Mouse (Mus musculus) MEL (cell line): ENCODE measurements around the gene Tas2r108. TPM values are rescaled to one million over a fixed set of nuclear protein-coding genes. Genes with fewer than 3 reads are reported as not detected.

Source experiments
- DNase-seq: peaks from one replicate; pipeline ENCODE4 v3.0.0; 2011; ENCODE audit warnings: low read depth, low spot score
- H3K27ac ChIP-seq: 2 replicates; pipeline ENCODE4 v1.5.1; 2012; ENCODE audit warnings: low read depth, mild to moderate bottlenecking, control low read depth, low read length, moderate library complexity; ENCODE audit not compliant: control insufficient read depth
- H3K27me3 ChIP-seq, 2 experiments: fragments of 150-350 bp in 1 of 2; sonication (generic) in 1 of 2; 2 replicates each; pipeline ENCODE4 v1.6.1; 2012; ENCODE audit warnings: low read length in 2 of 2, mild to moderate bottlenecking in 2 of 2, improper control_type of control experiment in 1 of 2, moderate library complexity in 1 of 2; ENCODE audit not compliant: insufficient read depth in 2 of 2, control insufficient read depth in 1 of 2
- H3K36me3 ChIP-seq, 2 experiments: 2 replicates each; pipeline ENCODE4 v1.6.1; 2012 to 2014; ENCODE audit warnings: low read length in 2 of 2, improper control_type of control experiment in 1 of 2, inconsistent platforms in 1 of 2, mild to moderate bottlenecking in 1 of 2; ENCODE audit not compliant: insufficient read depth in 2 of 2, control insufficient read depth in 1 of 2
- H3K4me1 ChIP-seq, 2 experiments: fragments of 150-350 bp in 1 of 2; sonication (generic) in 1 of 2; 2 replicates each; pipeline ENCODE4 v1.6.1; 2012; ENCODE audit warnings: low read length in 2 of 2, improper control_type of control experiment in 1 of 2, mild to moderate bottlenecking in 1 of 2; ENCODE audit not compliant: insufficient read depth in 2 of 2, control insufficient read depth in 1 of 2
- H3K4me3 ChIP-seq, 2 experiments: fragments of 150-350 bp in 1 of 2; sonication (generic) in 1 of 2; 2 replicates each; pipeline ENCODE4 v1.5.1; 2012; ENCODE audit warnings: low read depth in 2 of 2, low read length in 2 of 2, mild to moderate bottlenecking in 2 of 2, moderate library complexity in 2 of 2, control low read depth in 1 of 2, improper control_type of control experiment in 1 of 2; ENCODE audit not compliant: control insufficient read depth in 1 of 2, insufficient read depth in 1 of 2
- H3K79me2 ChIP-seq: 2 replicates; pipeline ENCODE4 v1.6.1; 2012; ENCODE audit warnings: mild to moderate bottlenecking, low read length, moderate library complexity; ENCODE audit not compliant: control insufficient read depth, poor library complexity, insufficient read depth
- H3K9ac ChIP-seq: 2 replicates; pipeline ENCODE4 v1.6.1; 2012; ENCODE audit warnings: low read depth, mild to moderate bottlenecking, control low read depth, low read length, moderate library complexity; ENCODE audit not compliant: control insufficient read depth, poor library complexity, severe bottlenecking
- H3K9me3 ChIP-seq: fragments of 150-350 bp; sonication (generic); replicated peaks from 2 replicates; pipeline ENCODE4 v1.6.1; 2012; ENCODE audit warnings: mild to moderate bottlenecking, low read length, improper control_type of control experiment, moderate library complexity; ENCODE audit not compliant: insufficient read depth
- CHD2 ChIP-seq: IDR thresholded peaks from 2 replicates; pipeline ENCODE4 v1.6.1; 2011; ENCODE audit warnings: low read length, improper control_type of control experiment
- ELF1 ChIP-seq: IDR thresholded peaks from 2 replicates; pipeline ENCODE4 v1.6.1; 2014; ENCODE audit warnings: low read depth, mild to moderate bottlenecking, inconsistent platforms, low read length, improper control_type of control experiment, moderate library complexity
- EP300 ChIP-seq, 2 experiments: IDR thresholded peaks; 2 replicates each; pipeline ENCODE4 v1.6.1; 2011; ENCODE audit warnings: improper control_type of control experiment in 2 of 2, low read length in 2 of 2, low read depth in 1 of 2, mild to moderate bottlenecking in 1 of 2
- ETS1 ChIP-seq: IDR thresholded peaks from 2 replicates; pipeline ENCODE4 v1.6.1; 2012; ENCODE audit warnings: low read depth, mild to moderate bottlenecking, inconsistent platforms, low read length, improper control_type of control experiment, moderate library complexity
- GATA1 ChIP-seq: IDR thresholded peaks from 2 replicates; pipeline ENCODE4 v1.6.1; 2011; ENCODE audit warnings: low read depth, low read length, improper control_type of control experiment
- HCFC1 ChIP-seq: IDR thresholded peaks from 2 replicates; pipeline ENCODE4 v1.6.1; 2012; ENCODE audit warnings: low read depth, mild to moderate bottlenecking, inconsistent platforms, low read length, improper control_type of control experiment, moderate library complexity
- MAX ChIP-seq: IDR thresholded peaks from 2 replicates; pipeline ENCODE4 v1.6.1; 2011; ENCODE audit warnings: low read length, improper control_type of control experiment
- MEF2A ChIP-seq: IDR thresholded peaks from 2 replicates; pipeline ENCODE4 v1.6.1; 2014; ENCODE audit warnings: low read depth, mild to moderate bottlenecking, inconsistent platforms, low read length, improper control_type of control experiment; ENCODE audit not compliant: poor library complexity, insufficient replicate concordance, severe bottlenecking; ENCODE audit errors: extremely low read depth
- MXI1 ChIP-seq: IDR thresholded peaks from 2 replicates; pipeline ENCODE4 v1.6.1; 2011; ENCODE audit warnings: mild to moderate bottlenecking, low read depth, low read length, improper control_type of control experiment
- MYB ChIP-seq: IDR thresholded peaks from 2 replicates; pipeline ENCODE4 v1.6.1; 2011; ENCODE audit warnings: mild to moderate bottlenecking, low read depth, low read length, improper control_type of control experiment
- NRF1 ChIP-seq: IDR thresholded peaks from 2 replicates; pipeline ENCODE4 v1.6.1; 2014; ENCODE audit warnings: low read depth, mild to moderate bottlenecking, inconsistent platforms, low read length, improper control_type of control experiment, moderate library complexity; ENCODE audit not compliant: poor library complexity, insufficient read depth, severe bottlenecking
- POLR2AphosphoS5 ChIP-seq: IDR thresholded peaks from 2 replicates; pipeline ENCODE4 v1.6.1; 2012; ENCODE audit warnings: low read depth, borderline replicate concordance, mild to moderate bottlenecking, inconsistent platforms, low read length, moderate library complexity, mixed read lengths
- TBP ChIP-seq: IDR thresholded peaks from 2 replicates; pipeline ENCODE4 v1.8.0; 2011; ENCODE audit warnings: low read depth, low read length, improper control_type of control experiment
- UBTF ChIP-seq: IDR thresholded peaks from 2 replicates; pipeline ENCODE4 v1.6.1; 2012; ENCODE audit warnings: low read depth, mild to moderate bottlenecking, inconsistent platforms, low read length, improper control_type of control experiment, moderate library complexity, borderline replicate concordance; ENCODE audit not compliant: insufficient read depth
- USF1 ChIP-seq: IDR thresholded peaks from 2 replicates; pipeline ENCODE4 v1.6.1; 2014; ENCODE audit warnings: low read depth, mild to moderate bottlenecking, inconsistent platforms, low read length, improper control_type of control experiment, moderate library complexity
- ZMIZ1 ChIP-seq: IDR thresholded peaks from 2 replicates; pipeline ENCODE4 v1.6.1; 2012; ENCODE audit warnings: low read depth, mild to moderate bottlenecking, inconsistent platforms, low read length, improper control_type of control experiment, moderate library complexity
- polyA plus RNA-seq, 2 experiments: library from polyadenylated mRNA; stranded (reverse) in 1 of 2; unstranded in 1 of 2; fragments of >175 nt in 1 of 2; fragments of >200 nt in 1 of 2; gene quantifications; 2 replicates each; pipeline versions ENCODE4 v1.2.1 to v1.2.4; 2012; ENCODE audit warnings: low replicate concordance in 2 of 2, low read depth in 1 of 2; ENCODE audit not compliant: insufficient read length in 2 of 2, insufficient read depth in 1 of 2, missing spikeins in 1 of 2
- total RNA-seq: library from RNA; depleted of rRNA; stranded (reverse); fragments of 300-350 nt; gene quantifications from 2 replicates; pipeline ENCODE4 v1.2.3, GENCODE M21; 2012; rRNA removed

The Tas2r108 gene
- total and polyA plus RNA-seq, 3 experiments, result 0.10 TPM; not detected in 2

GRCm38 (mm10) chr6:40482318-40482717, 11.0 kb upstream of the Tas2r108 start:
- H3K27ac ChIP-seq, result no peak overlapping the region
- H3K4me1 ChIP-seq, result no peaks in the 10 kb centered on the region
- TF ChIP-seq MYB (no peak), GATA1 (no peak), ETS1 (no peak), ELF1 (no peak)
- TF ChIP-seq, all 39 proteins: peak for 0
- DNase-seq, result no peak
- Histone ChIP-seq H3K79me2 (no peaks in the 10 kb centered on the region), H3K36me3 (peaks cover 0 to 12% of the 10 kb centered on the region in 2 experiments; a peak in 2 of 4 replicates), H3K4me3 (no peak overlapping the region), H3K27me3 (no peaks in the 10 kb centered on the region), H3K9ac (no peak overlapping the region), H3K9me3 (no peaks in the 10 kb centered on the region)

- Histone ChIP-seq H3K27ac (no peak within 1 kb of the TSS), H3K36me3 (no peaks in the 10 kb centered on the region)
- TF ChIP-seq EP300 (IDR thresholded peaks at IDR 0.05; ENCODE audit: low read depth in 1 of 2, low read length in 2 of 2), result no peak
- TF ChIP-seq CHD2, result no peak
- TF ChIP-seq ETS1, result no peak
- no peak for TF ChIP-seq ELF1
- TF ChIP-seq UBTF, result no peak
- no peak for TF ChIP-seq MXI1
- TF ChIP-seq ZMIZ1, result no peak
- no peak for TF ChIP-seq NRF1
- no peak for TF ChIP-seq POLR2AphosphoS5
- TF ChIP-seq HCFC1, result no peak
- TF ChIP-seq, all 39 proteins: peak for 0
- H3K9ac ChIP-seq, result no peak within 1 kb of the TSS
- no peaks in the 10 kb centered on the region for H3K27me3 ChIP-seq
- no peaks in the 10 kb centered on the region for H3K9me3 ChIP-seq
- H3K79me2 ChIP-seq, result no peaks in the 10 kb centered on the region
- no peak within 1 kb of the TSS for H3K4me3 ChIP-seq
- no peak for DNase-seq
- H3K4me1 ChIP-seq, result no peaks in the 10 kb centered on the region
Measured at GRCm38 (mm10) chr6:40490933-40491332, 2.4 kb upstream of the Tas2r108 start, which contains the start of gene Tas2r137. Tas2r137 (plus strand) TSS chr6:40491233.

- no peak within 1 kb of the TSS for H3K9ac ChIP-seq
- no peak for TF ChIP-seq MEF2A
- no peak for TF ChIP-seq TBP
- TF ChIP-seq MAX, result no peak
- TF ChIP-seq USF1, result no peak
- TF ChIP-seq, all 39 proteins: peak for 0
- Histone ChIP-seq H3K9me3 (no peaks in the 10 kb centered on the region), H3K79me2 (no peaks in the 10 kb centered on the region), H3K4me3 (no peak within 1 kb of the TSS), H3K27ac (no peak within 1 kb of the TSS), H3K4me1 (no peaks in the 10 kb centered on the region), H3K36me3 (no peaks in the 10 kb centered on the region), H3K27me3 (no peaks in the 10 kb centered on the region; a peak in 1 of 4 replicates)
- DNase-seq, result no peak
Measured at GRCm38 (mm10) chr6:40519408-40519807, 26.1 kb downstream of the Tas2r108 start, which contains the start of gene Prss37. Prss37 (minus strand) TSS chr6:40519508.

Other genes starting within 250 kb of the Tas2r108 start
- gene Agk, start 168.4 kb upstream of the Tas2r108 start, total RNA-seq, result 29.6 and 29.9 TPM in 2 replicates
- 10 to 100 TPM in 1 of 2 experiments, not detected in 1; 29.7 TPM for gene Agk, start 168.4 kb upstream of the Tas2r108 start, polyA plus RNA-seq
- 6.1 and 6.4 TPM in 2 replicates for gene E330009J07Rik, start 57.4 kb upstream of the Tas2r108 start, total RNA-seq
- gene E330009J07Rik, start 57.4 kb upstream of the Tas2r108 start, polyA plus RNA-seq, result 1 to 10 TPM in 1 of 2 experiments, not detected in 1; 5.9 TPM
- gene Wee2, start 54.4 kb upstream of the Tas2r108 start, total RNA-seq, result not detected in 2 replicates
- not detected for gene Wee2, start 54.4 kb upstream of the Tas2r108 start, polyA plus RNA-seq
- 97.2 and 99.2 TPM in 2 replicates for gene Ssbp1, start 22.2 kb upstream of the Tas2r108 start, total RNA-seq
- gene Ssbp1, start 22.2 kb upstream of the Tas2r108 start, polyA plus RNA-seq, result 10 to 100 TPM in 1 of 2 experiments, not detected in 1; 91.7 TPM
- gene Tas2r137, start 2.3 kb upstream of the Tas2r108 start, total RNA-seq, result not detected in 2 replicates
- gene Tas2r137, start 2.3 kb upstream of the Tas2r108 start, polyA plus RNA-seq, result not detected
- gene Prss37, start 26.0 kb downstream of the Tas2r108 start, total RNA-seq, result not detected in 2 replicates
- not detected for gene Prss37, start 26.0 kb downstream of the Tas2r108 start, polyA plus RNA-seq
- gene Olfr461, start 61.5 kb downstream of the Tas2r108 start, total RNA-seq, result not detected in 2 replicates
- not detected for gene Olfr461, start 61.5 kb downstream of the Tas2r108 start, polyA plus RNA-seq
- not detected in 2 replicates for gene Olfr460, start 76.0 kb downstream of the Tas2r108 start, total RNA-seq
- not detected for gene Olfr460, start 76.0 kb downstream of the Tas2r108 start, polyA plus RNA-seq
- not detected in 2 replicates for gene Clec5a, start 92.3 kb downstream of the Tas2r108 start, total RNA-seq
- not detected for gene Clec5a, start 92.3 kb downstream of the Tas2r108 start, polyA plus RNA-seq
- gene Tas2r138, start 119.8 kb downstream of the Tas2r108 start, total RNA-seq, result not detected in 2 replicates
- not detected for gene Tas2r138, start 119.8 kb downstream of the Tas2r108 start, polyA plus RNA-seq
- gene Mgam, start 135.3 kb downstream of the Tas2r108 start, total RNA-seq, result not detected in 2 replicates
- gene Mgam, start 135.3 kb downstream of the Tas2r108 start, polyA plus RNA-seq, result not detected